Mouse (Mus musculus) spleen, postnatal 0 days (tissue): ENCODE measurements around the gene Fam240b. TPM values are rescaled to one million over a fixed set of nuclear protein-coding genes. Genes with fewer than 3 reads are reported as not detected.

Experiments
- polyA plus RNA-seq: library from polyadenylated mRNA; unstranded; fragments of >200 nt; fragmentation: Nextera tagmentation; extraction: Ambion mirVana; gene quantifications from 2 replicates; pipeline ENCODE4 v1.2.1, GENCODE M21; 2015

Gene Fam240b
- not detected in 2 replicates for polyA plus RNA-seq

GRCm38 (mm10) chr13:64497692-64498091, at the start of gene Fam240b:
Gene Fam240b (minus strand): TSS chr13:64497792.

GRCm38 (mm10) chr13:64432017-64432995, 65.3 kb downstream of the Fam240b start, which contains the start of gene Cdk20:
Gene Cdk20 (plus strand): TSS chr13:64432314.

Other genes with a start within 250 kb of the Fam240b start
- gene Cdc14b, start 222.5 kb downstream of the Fam240b start, polyA plus RNA-seq, result 1.2 and 1.5 TPM in 2 replicates
- 22.9 and 27.1 TPM in 2 replicates for gene Aaed1, start 185.1 kb downstream of the Fam240b start, polyA plus RNA-seq
- 82.8 and 101 TPM in 2 replicates for gene Ctsl, start 126.9 kb downstream of the Fam240b start, polyA plus RNA-seq
- gene Cdk20, start 65.5 kb downstream of the Fam240b start, polyA plus RNA-seq, result 6.0 and 8.2 TPM in 2 replicates